Mouse (Mus musculus): ENCODE measurements at regions not wholly inside any gene's neighbourhood (a gene's known extent, or its start where the extent isn't known, plus 50 kb on each side); places are given as distances from the start of the nearest gene placed in this dataset.

- peaks cover 25 to 72% of the 10 kb centered on the region in 2 experiments for H3K4me1 ChIP-seq (ENCODE audit: control insufficient read depth in 1 of 2, insufficient read depth in 2 of 2)
- peaks cover 0 to 8% of the 10 kb centered on the region in 2 experiments for H3K36me3 ChIP-seq (replicated peaks in 1 of 2; ENCODE audit: control insufficient read depth in 1 of 2, insufficient read depth in 1 of 2, low read length in 1 of 2)
- H3K4me2 ChIP-seq (ENCODE audit: insufficient read depth, low read depth, poor library complexity, severe bottlenecking) = peak overlapping the region; percentile 94
- DNase-seq (ENCODE audit: extremely low read depth) = peak; percentile 88
- H3K9ac ChIP-seq (ENCODE audit: insufficient read depth, low read depth) = peak overlapping the region; percentile 86
- no peaks in the 10 kb centered on the region for H3K9me3 ChIP-seq (replicated peaks; ENCODE audit: low read length)
- no peaks in the 10 kb centered on the region for H3K27me3 ChIP-seq (replicated peaks)
- no peak for TF ChIP-seq ZNF384 (IDR thresholded peaks at IDR 0.05; ENCODE audit: low read depth, low read length)
- TF ChIP-seq MAFK (IDR thresholded peaks at IDR 0.05; ENCODE audit: insufficient replicate concordance, low read length) = no peak
- 0 out of 2 replicates have a peak, but pooled peaks have one; percentile 53 for TF ChIP-seq UBTF (IDR thresholded peaks at IDR 0.05; ENCODE audit: low read depth, low read length)
- TF ChIP-seq NELFE (IDR thresholded peaks at IDR 0.05; ENCODE audit: low read depth, low read length) = no peak
- peak; percentile 78; the same call in 1 of the 2 replicates for TF ChIP-seq ZMIZ1 (IDR thresholded peaks at IDR 0.05; ENCODE audit: low read depth, low read length)
- peak; percentile 55 for TF ChIP-seq ETS1 (conservative IDR thresholded peaks at IDR 0.05; ENCODE audit: low read depth, low read length)
- peak; percentile 63; the same call in 1 of the 2 replicates for TF ChIP-seq POLR2A (IDR thresholded peaks at IDR 0.05; ENCODE audit: low read depth, low read length)
- TF ChIP-seq MXI1 (IDR thresholded peaks at IDR 0.05; ENCODE audit: low read depth, low read length) = peak; percentile 20; the same call in 1 of the 2 replicates
- TF ChIP-seq SIN3A (IDR thresholded peaks at IDR 0.05; ENCODE audit: low read length) = peak; percentile 65; the same call in 1 of the 2 replicates
- TF ChIP-seq POLR2AphosphoS2 (IDR thresholded peaks at IDR 0.05; ENCODE audit: low read depth, low read length) = no peak
- TF ChIP-seq CTCF (conservative IDR thresholded peaks at IDR 0.05 in 1 of 2, IDR thresholded peaks at IDR 0.05 in 1 of 2; ENCODE audit: low read depth in 2 of 2, low read length in 2 of 2) = peak in 1 of 2 experiments; percentile 69; a peak in 2 of 4 replicates
- TF ChIP-seq SMC3 (IDR thresholded peaks at IDR 0.05; ENCODE audit: low read depth, low read length) = peak; percentile 53
- TF ChIP-seq ELF1 (IDR thresholded peaks at IDR 0.05; ENCODE audit: low read depth, low read length) = peak; percentile 40; the same call in 1 of the 2 replicates
- peak; percentile 69 for TF ChIP-seq CHD2 (IDR thresholded peaks at IDR 0.05; ENCODE audit: low read length)
- TF ChIP-seq JUND (conservative IDR thresholded peaks at IDR 0.05; ENCODE audit: low read depth, low read length) = no peak
- 0 out of 2 replicates have a peak, but pooled peaks have one; percentile 3 for TF ChIP-seq E2F4 (IDR thresholded peaks at IDR 0.05; ENCODE audit: insufficient replicate concordance, low read depth, low read length)
- TF ChIP-seq TBP (conservative IDR thresholded peaks at IDR 0.05; ENCODE audit: low read depth, low read length) = 0 out of 2 replicates have a peak, but pooled peaks have one; percentile 69
- TF ChIP-seq USF2 (conservative IDR thresholded peaks at IDR 0.05; ENCODE audit: low read depth, low read length) = no peak
- peak; percentile 69 for TF ChIP-seq MAX (IDR thresholded peaks at IDR 0.05; ENCODE audit: low read length)
- peak; percentile 38 for TF ChIP-seq RAD21 (IDR thresholded peaks at IDR 0.05; ENCODE audit: low read depth, low read length)
- TF ChIP-seq KAT2A (IDR thresholded peaks at IDR 0.05; ENCODE audit: insufficient replicate concordance, low read length) = 0 out of 2 replicates have a peak, but pooled peaks have one; percentile 12
- TF ChIP-seq MYC (IDR thresholded peaks at IDR 0.05; ENCODE audit: low read depth, low read length) = no peak; the same call in 1 of the 2 replicates
- peak; percentile 89; the same call in 1 of the 2 replicates for TF ChIP-seq RCOR1 (conservative IDR thresholded peaks at IDR 0.05; ENCODE audit: low read depth, low read length)
- TF ChIP-seq NRF1 (IDR thresholded peaks at IDR 0.05; ENCODE audit: low read depth, low read length) = no peak
- TF ChIP-seq MEF2A (IDR thresholded peaks at IDR 0.05; ENCODE audit: borderline replicate concordance, low read depth, low read length) = no peak; the same call in none of the 2 replicates
- TF ChIP-seq EP300 (IDR thresholded peaks at IDR 0.05; ENCODE audit: low read length) = peak; percentile 59
- no peak; the same call in 1 of the 2 replicates for TF ChIP-seq JUN (IDR thresholded peaks at IDR 0.05; ENCODE audit: insufficient read depth, low read depth, low read length)
- TF ChIP-seq CHD1 (IDR thresholded peaks at IDR 0.05; ENCODE audit: low read depth, low read length) = peak; percentile 72
- no peak for TF ChIP-seq ZC3H11A (IDR thresholded peaks at IDR 0.05; ENCODE audit: low read depth, low read length)
- TF ChIP-seq IRF4 (IDR thresholded peaks at IDR 0.05; ENCODE audit: low read depth, low read length) = peak; percentile 61
- no peak for TF ChIP-seq ZKSCAN1 (IDR thresholded peaks at IDR 0.05; ENCODE audit: borderline replicate concordance, low read depth, low read length)
- no peak for TF ChIP-seq GABPA (IDR thresholded peaks at IDR 0.05; ENCODE audit: insufficient replicate concordance, low read depth, low read length)
- peak; percentile 41; the same call in 1 of the 2 replicates for TF ChIP-seq BHLHE40 (IDR thresholded peaks at IDR 0.05; ENCODE audit: low read depth, low read length)
- peak; percentile 58; the same call in 1 of the 2 replicates for TF ChIP-seq TCF12 (IDR thresholded peaks at IDR 0.05; ENCODE audit: low read depth, low read length)
- dilution Hi-C loops (cut with MboI; ENCODE audit: extremely low pct_ligation_motif_present, extremely low pct_unique_long_range_greater_than_20kb, low sequenced_read_pairs) = no loop called here
- peak overlapping the region; percentile 49 to 71 (median 61) for H3K4me3 ChIP-seq (replicated peaks in 1 of 3; ENCODE audit: low read depth in 2 of 3, low read length in 2 of 3, poor library complexity in 1 of 3)
- H3K27ac ChIP-seq (ENCODE audit: insufficient read depth, low read depth) = peak overlapping the region; percentile 90
- in situ Hi-C loops (cut with MboI; ENCODE audit: low pct_ligation_motif_present, low pct_unique_long_range_greater_than_20kb, low sequenced_read_pairs) = no loop called here
- H3K79me2 ChIP-seq (replicated peaks; ENCODE audit: control insufficient read depth, extremely low read depth, insufficient read depth, poor library complexity, severe bottlenecking) = no peaks in the 10 kb centered on the region; the same call in 1 of the 2 replicates
Measured at GRCm38 (mm10) chr10:43706001-43706988, 128.2 kb downstream of the Cd24a start.
